Mouse (Mus musculus): Measurements from ENCODE around the gene Ltf.

- no peak for TF ChIP-seq CTCF (IDR thresholded peaks at IDR 0.05; ENCODE audit: low read depth)
- TF ChIP-seq EP300 (IDR thresholded peaks at IDR 0.05; ENCODE audit: low read depth) = no peak
These were observed 17.4 kb upstream of the Ltf start for GRCm38 (mm10) chr9:111001621-111002020.
